Mouse (Mus musculus): ENCODE results near the gene Pogk. TPM values are rescaled to one million over a fixed set of nuclear protein-coding genes. Genes with fewer than 3 reads are reported as not detected.

Gene Pogk
- polyA plus RNA-seq, 1 experiment from 2014 or later: 0.89 TPM

GRCm38 (mm10) chr1:166362659-166363058, 47.0 kb downstream of the Pogk start:
- no peaks in the 10 kb centered on the region for H3K36me3 ChIP-seq (ENCODE audit: control insufficient read depth, insufficient read depth)
- no peak overlapping the region for H3K4me2 ChIP-seq (ENCODE audit: low read depth, low read length)
- H3K27me3 ChIP-seq (ENCODE audit: control insufficient read depth, insufficient read depth, low read depth, low read length): no peaks in the 10 kb centered on the region
- no peaks in the 10 kb centered on the region for H3K9me3 ChIP-seq (replicated peaks; ENCODE audit: control insufficient read depth, low read length)
- no peak for ATAC-seq (ENCODE audit: low read depth)
- whole genome bisulfite sequencing (ENCODE audit: insufficient replicate concordance): 67% methylated on average over 3 of the region's 3 CpGs
- no peak overlapping the region for H3K9ac ChIP-seq (ENCODE audit: low read depth, low read length)
- H3K4me1 ChIP-seq (ENCODE audit: control insufficient read depth, low read depth, low read length): no peaks in the 10 kb centered on the region
- H3K4me3 ChIP-seq (ENCODE audit: low read depth, low read length): no peak overlapping the region
- H3K27ac ChIP-seq (ENCODE audit: low read length): no peak overlapping the region

GRCm38 (mm10) chr1:166361842-166362241, 47.8 kb downstream of the Pogk start:
- no peaks in the 10 kb centered on the region for H3K4me1 ChIP-seq (ENCODE audit: control insufficient read depth, low read depth, low read length)
- H3K27ac ChIP-seq (ENCODE audit: low read length): no peak overlapping the region
- no peak overlapping the region for H3K4me2 ChIP-seq (ENCODE audit: low read depth, low read length)
- H3K36me3 ChIP-seq (ENCODE audit: control insufficient read depth, insufficient read depth): no peaks in the 10 kb centered on the region
- no peaks in the 10 kb centered on the region for H3K27me3 ChIP-seq (ENCODE audit: control insufficient read depth, insufficient read depth, low read depth, low read length)
- H3K9ac ChIP-seq (ENCODE audit: low read depth, low read length): no peak overlapping the region
- H3K4me3 ChIP-seq (ENCODE audit: low read depth, low read length): no peak overlapping the region
- ATAC-seq (ENCODE audit: low read depth): no peak
- H3K9me3 ChIP-seq (replicated peaks; ENCODE audit: control insufficient read depth, low read length): no peaks in the 10 kb centered on the region
- WGBS (ENCODE audit: insufficient replicate concordance): 55% methylated on average over 3 of the region's 3 CpGs

GRCm38 (mm10) chr1:166360896-166361295, 48.8 kb downstream of the Pogk start:
- no peak overlapping the region for H3K4me2 ChIP-seq (ENCODE audit: low read depth, low read length)
- 55% methylated on average over 5 of the region's 5 CpGs for WGBS (ENCODE audit: insufficient replicate concordance)
- no peaks in the 10 kb centered on the region for H3K9me3 ChIP-seq (replicated peaks; ENCODE audit: control insufficient read depth, low read length)
- H3K4me3 ChIP-seq (ENCODE audit: low read depth, low read length): no peak overlapping the region
- ATAC-seq (ENCODE audit: low read depth): no peak
- H3K4me1 ChIP-seq (ENCODE audit: control insufficient read depth, low read depth, low read length): no peaks in the 10 kb centered on the region
- no peak overlapping the region for H3K27ac ChIP-seq (ENCODE audit: low read length)
- no peaks in the 10 kb centered on the region for H3K36me3 ChIP-seq (ENCODE audit: control insufficient read depth, insufficient read depth)
- H3K9ac ChIP-seq (ENCODE audit: low read depth, low read length): no peak overlapping the region
- H3K27me3 ChIP-seq (ENCODE audit: control insufficient read depth, insufficient read depth, low read depth, low read length): no peaks in the 10 kb centered on the region

- Histone ChIP-seq H3K4me3 (ENCODE audit: low read depth, low read length) (no peak overlapping the region), H3K9me3 (replicated peaks; ENCODE audit: control insufficient read depth, low read length) (no peaks in the 10 kb centered on the region), H3K27ac (ENCODE audit: low read length) (no peak overlapping the region), H3K4me1 (ENCODE audit: control insufficient read depth, low read depth, low read length) (no peaks in the 10 kb centered on the region), H3K27me3 (ENCODE audit: control insufficient read depth, insufficient read depth, low read depth, low read length) (no peaks in the 10 kb centered on the region), H3K9ac (ENCODE audit: low read depth, low read length) (no peak overlapping the region), H3K36me3 (ENCODE audit: control insufficient read depth, insufficient read depth) (no peaks in the 10 kb centered on the region), H3K4me2 (ENCODE audit: low read depth, low read length) (no peak overlapping the region)
- WGBS (ENCODE audit: insufficient replicate concordance): 18% methylated on average over 14 of the region's 14 CpGs
- ATAC-seq (ENCODE audit: low read depth): peak; percentile 60
Measured at GRCm38 (mm10) chr1:166360157-166360855, 49.4 kb downstream of the Pogk start.

- WGBS (ENCODE audit: insufficient replicate concordance): 68% methylated on average over 11 of the region's 11 CpGs
- H3K4me2 ChIP-seq (ENCODE audit: low read depth, low read length): no peak overlapping the region
Measured at GRCm38 (mm10) chr1:166349751-166350150, 59.9 kb downstream of the Pogk start.

GRCm38 (mm10) chr1:166349341-166349740, 60.3 kb downstream of the Pogk start:
- H3K4me3 ChIP-seq (ENCODE audit: low read depth, low read length): no peak overlapping the region
- no peaks in the 10 kb centered on the region for H3K4me1 ChIP-seq (ENCODE audit: control insufficient read depth, low read depth, low read length)
- H3K9ac ChIP-seq (ENCODE audit: low read depth, low read length): no peak overlapping the region
- WGBS (ENCODE audit: insufficient replicate concordance): 71% methylated on average over 3 of the region's 3 CpGs
- no peak overlapping the region for H3K27ac ChIP-seq (ENCODE audit: low read length)
- no peak for ATAC-seq (ENCODE audit: low read depth)
- no peak overlapping the region for H3K4me2 ChIP-seq (ENCODE audit: low read depth, low read length)
- no peaks in the 10 kb centered on the region for H3K36me3 ChIP-seq (ENCODE audit: control insufficient read depth, insufficient read depth)
- H3K9me3 ChIP-seq (replicated peaks; ENCODE audit: control insufficient read depth, low read length): no peaks in the 10 kb centered on the region
- H3K27me3 ChIP-seq (ENCODE audit: control insufficient read depth, insufficient read depth, low read depth, low read length): no peaks in the 10 kb centered on the region

More at GRCm38 (mm10) chr1:166349751-166350150, 59.9 kb downstream of the Pogk start:
- Histone ChIP-seq H3K9me3 (replicated peaks; ENCODE audit: control insufficient read depth, low read length) (no peaks in the 10 kb centered on the region), H3K27ac (ENCODE audit: low read length) (no peak overlapping the region), H3K9ac (ENCODE audit: low read depth, low read length) (no peak overlapping the region), H3K36me3 (ENCODE audit: control insufficient read depth, insufficient read depth) (no peaks in the 10 kb centered on the region), H3K27me3 (ENCODE audit: control insufficient read depth, insufficient read depth, low read depth, low read length) (no peaks in the 10 kb centered on the region), H3K4me1 (ENCODE audit: control insufficient read depth, low read depth, low read length) (no peaks in the 10 kb centered on the region), H3K4me3 (ENCODE audit: low read depth, low read length) (no peak overlapping the region)
- ATAC-seq (ENCODE audit: low read depth): no peak

- Histone ChIP-seq H3K4me3 (ENCODE audit: low read depth, low read length) (no peak overlapping the region), H3K27ac (ENCODE audit: low read length) (no peak overlapping the region), H3K4me1 (ENCODE audit: control insufficient read depth, low read depth, low read length) (no peaks in the 10 kb centered on the region), H3K36me3 (ENCODE audit: control insufficient read depth, insufficient read depth) (no peaks in the 10 kb centered on the region), H3K4me2 (ENCODE audit: low read depth, low read length) (no peak overlapping the region), H3K9ac (ENCODE audit: low read depth, low read length) (no peak overlapping the region), H3K27me3 (ENCODE audit: control insufficient read depth, insufficient read depth, low read depth, low read length) (no peaks in the 10 kb centered on the region), H3K9me3 (replicated peaks; ENCODE audit: control insufficient read depth, low read length) (no peaks in the 10 kb centered on the region)
- 55% methylated on average over 3 of the region's 3 CpGs for WGBS (ENCODE audit: insufficient replicate concordance)
- ATAC-seq (ENCODE audit: low read depth): no peak
Measured at GRCm38 (mm10) chr1:166346906-166347305, 62.8 kb downstream of the Pogk start.

- Histone ChIP-seq H3K9ac (ENCODE audit: low read depth, low read length) (no peak overlapping the region), H3K4me1 (ENCODE audit: control insufficient read depth, low read depth, low read length) (no peaks in the 10 kb centered on the region), H3K4me3 (ENCODE audit: low read depth, low read length) (no peak overlapping the region), H3K36me3 (ENCODE audit: control insufficient read depth, insufficient read depth) (no peaks in the 10 kb centered on the region), H3K27ac (ENCODE audit: low read length) (no peak overlapping the region), H3K9me3 (replicated peaks; ENCODE audit: control insufficient read depth, low read length) (no peaks in the 10 kb centered on the region), H3K4me2 (ENCODE audit: low read depth, low read length) (no peak overlapping the region), H3K27me3 (ENCODE audit: control insufficient read depth, insufficient read depth, low read depth, low read length) (no peaks in the 10 kb centered on the region)
- no peak for ATAC-seq (ENCODE audit: low read depth)
- WGBS (ENCODE audit: insufficient replicate concordance): 69% methylated on average over 6 of the region's 6 CpGs
Measured at GRCm38 (mm10) chr1:166345602-166346001, 64.1 kb downstream of the Pogk start.

GRCm38 (mm10) chr1:166344300-166345077, 65.2 kb downstream of the Pogk start:
- WGBS (ENCODE audit: insufficient replicate concordance): 61% methylated on average over 8 of the region's 8 CpGs
- Histone ChIP-seq H3K27ac (ENCODE audit: low read length) (no peak overlapping the region), H3K9ac (ENCODE audit: low read depth, low read length) (no peak overlapping the region), H3K36me3 (ENCODE audit: control insufficient read depth, insufficient read depth) (no peaks in the 10 kb centered on the region), H3K4me2 (ENCODE audit: low read depth, low read length) (no peak overlapping the region), H3K4me1 (ENCODE audit: control insufficient read depth, low read depth, low read length) (no peaks in the 10 kb centered on the region), H3K9me3 (replicated peaks; ENCODE audit: control insufficient read depth, low read length) (no peaks in the 10 kb centered on the region), H3K4me3 (ENCODE audit: low read depth, low read length) (no peak overlapping the region), H3K27me3 (ENCODE audit: control insufficient read depth, insufficient read depth, low read depth, low read length) (no peaks in the 10 kb centered on the region)
- no peak for ATAC-seq (ENCODE audit: low read depth)
